In genomic region chr2:91816741-91817140, GRCm38 (mm10) we compare ENCODE assay signal across 29 mouse cellular contexts.
DNase-seq lines count a peak whose midpoint lies in the region; ATAC-seq and TF ChIP-seq lines count a peak whose summit lies in the region.
"Had no signal": no experiment of that assay in that cellular context is flagged by ENCODE, and none has a peak within 500 bp of the region (broad histone marks: within the 10 kb centered on the region; RNA-seq: fewer than 3 reads in every experiment).

No protein-coding gene starts in this region.

- peak overlapping the region; percentile 10; the same call in 1 of the 2 replicates for H3K27ac ChIP-seq in heart, adult 2 months
- H3K27ac ChIP-seq in heart, embryonic 11.5 days (ENCODE audit: low read depth, low read length) = no peak overlapping the region
- no peak overlapping the region for H3K27ac ChIP-seq in hindbrain, embryonic 11.5 days (ENCODE audit: low read depth, low read length)
- H3K27ac ChIP-seq in hindbrain, embryonic 12.5 days = no peak overlapping the region
- H3K27ac ChIP-seq: embryonic facial prominence, embryonic 12.5 days; hindbrain, postnatal 0 days; intestine, embryonic 15.5 days; layer of hippocampus, adult 2 months; limb, embryonic 13.5 days; midbrain, embryonic 12.5 days; neural tube, embryonic 12.5 days; stomach, postnatal 0 days had no signal

- H3K4me2 ChIP-seq in heart, embryonic 11.5 days = no peak overlapping the region
- H3K4me2 ChIP-seq in hindbrain, embryonic 11.5 days (replicated peaks; ENCODE audit: low read depth, low read length) = no peak overlapping the region
- H3K4me2 ChIP-seq in hindbrain, embryonic 12.5 days (replicated peaks) = no peak overlapping the region
- H3K4me2 ChIP-seq: embryonic facial prominence, embryonic 12.5 days; intestine, embryonic 15.5 days; limb, embryonic 13.5 days; liver, embryonic 11.5 days; midbrain, embryonic 12.5 days; neural tube, embryonic 12.5 days had no signal

- H3K79me2 ChIP-seq in heart, adult 2 months (replicated peaks; ENCODE audit: control insufficient read depth, insufficient read depth, low read length) = no peaks in the 10 kb centered on the region

- H3K4me3 ChIP-seq in heart, adult 2 months = no peak overlapping the region
- no peak overlapping the region for H3K4me3 ChIP-seq in heart, embryonic 11.5 days (ENCODE audit: low read depth, low read length)
- H3K4me3 ChIP-seq in hindbrain, embryonic 11.5 days (ENCODE audit: low read depth, low read length) = no peak overlapping the region
- no peak overlapping the region for H3K4me3 ChIP-seq in hindbrain, embryonic 12.5 days
- H3K4me3 ChIP-seq: embryonic facial prominence, embryonic 12.5 days; intestine, embryonic 15.5 days; layer of hippocampus, adult 2 months; limb, embryonic 13.5 days; megakaryocyte, embryonic 14.5 days; midbrain, embryonic 12.5 days; myocyte; neural tube, embryonic 12.5 days had no signal

- TF ChIP-seq EP300 in heart, adult 2 months (IDR thresholded peaks at IDR 0.05; ENCODE audit: insufficient read depth, low read depth, low read length) = no peak

- no peaks in the 10 kb centered on the region for H3K9me3 ChIP-seq in heart, embryonic 11.5 days (replicated peaks; ENCODE audit: control insufficient read depth, low read length)
- no peaks in the 10 kb centered on the region for H3K9me3 ChIP-seq in hindbrain, embryonic 11.5 days (ENCODE audit: control insufficient read depth, low read length)
- H3K9me3 ChIP-seq in hindbrain, embryonic 12.5 days (replicated peaks) = no peaks in the 10 kb centered on the region
- H3K9me3 ChIP-seq: embryonic facial prominence, embryonic 12.5 days; intestine, embryonic 15.5 days; limb, embryonic 13.5 days; megakaryocyte, embryonic 14.5 days; midbrain, embryonic 12.5 days; neural tube, embryonic 12.5 days had no signal

- no peaks in the 10 kb centered on the region for H3K27me3 ChIP-seq in heart, adult 2 months (ENCODE audit: control insufficient read depth, insufficient read depth, low read length)
- H3K27me3 ChIP-seq in heart, embryonic 11.5 days (ENCODE audit: control insufficient read depth, insufficient read depth, low read length) = no peaks in the 10 kb centered on the region
- no peaks in the 10 kb centered on the region for H3K27me3 ChIP-seq in hindbrain, embryonic 11.5 days (ENCODE audit: control insufficient read depth, insufficient read depth, low read length)
- H3K27me3 ChIP-seq in hindbrain, embryonic 12.5 days = no peaks in the 10 kb centered on the region
- H3K27me3 ChIP-seq: embryonic facial prominence, embryonic 12.5 days; intestine, embryonic 15.5 days; limb, embryonic 13.5 days; megakaryocyte, embryonic 14.5 days; midbrain, embryonic 12.5 days; neural tube, embryonic 12.5 days; Patski had no signal

- no peaks in the 10 kb centered on the region for H3K4me1 ChIP-seq in heart, adult 2 months (ENCODE audit: control insufficient read depth, insufficient read depth, low read length)
- H3K4me1 ChIP-seq in heart, embryonic 11.5 days (ENCODE audit: control insufficient read depth, insufficient read depth, low read length) = no peaks in the 10 kb centered on the region
- no peaks in the 10 kb centered on the region for H3K4me1 ChIP-seq in hindbrain, embryonic 11.5 days (replicated peaks; ENCODE audit: control insufficient read depth, insufficient read depth, low read length)
- H3K4me1 ChIP-seq in hindbrain, embryonic 12.5 days = no peaks in the 10 kb centered on the region
- H3K4me1 ChIP-seq: embryonic facial prominence, embryonic 12.5 days; intestine, embryonic 15.5 days; limb, embryonic 13.5 days; midbrain, embryonic 12.5 days; neural tube, embryonic 12.5 days had no signal

- TF ChIP-seq CTCF in heart, adult 2 months (IDR thresholded peaks at IDR 0.05) = no peak

- no peak for TF ChIP-seq POLR2A in heart, adult 2 months (IDR thresholded peaks at IDR 0.05; ENCODE audit: insufficient read depth, low read depth, low read length)

- H3K9ac ChIP-seq in heart, adult 2 months (ENCODE audit: low read depth, low read length) = no peak overlapping the region
- H3K9ac ChIP-seq in heart, embryonic 11.5 days (ENCODE audit: low read depth, low read length) = no peak overlapping the region
- H3K9ac ChIP-seq in hindbrain, embryonic 11.5 days (ENCODE audit: low read depth, low read length) = no peak overlapping the region
- H3K9ac ChIP-seq in hindbrain, embryonic 12.5 days = no peak overlapping the region
- H3K9ac ChIP-seq: embryonic facial prominence, embryonic 12.5 days; intestine, embryonic 15.5 days; limb, embryonic 13.5 days; midbrain, embryonic 12.5 days; neural tube, embryonic 12.5 days had no signal

- peak; percentile 23 to 36 for DNase-seq in cerebellum, postnatal 25 days
- DNase-seq in cerebellum, postnatal 4 days (ENCODE audit: low spot score in 2 of 2) = no peak
- DNase-seq in heart, adult 2 months = peak; percentile 25 to 37
- DNase-seq in heart, postnatal 10 days = peak; percentile 27 to 65
- no peak for DNase-seq in hindbrain, embryonic 11.5 days (ENCODE audit: low spot score)
- DNase-seq: adrenal gland, postnatal 14 days; cerebellum, adult 11-12 months; embryo, embryonic 11 days; kidney, adult 2 months; kidney, postnatal 36 days; lung, postnatal 4 days; right cerebral cortex, adult 18-20 months; thymus, adult 18-20 months; thymus, postnatal 25 days had no signal

- intact Hi-C loops in heart, adult 2 months (cut with DNase I) = no loop called here
- intact Hi-C loops in heart, postnatal 10 days (cut with DNase I) = no loop called here

- ATAC-seq in heart, embryonic 11.5 days (replicated peaks; ENCODE audit: insufficient number of reproducible peaks, low FRiP score, low TSS enrichment) = no peak
- ATAC-seq in hindbrain, embryonic 11.5 days (ENCODE audit: low FRiP score) = no peak
- no peak for ATAC-seq in hindbrain, embryonic 12.5 days (ENCODE audit: low FRiP score)
- ATAC-seq: forebrain, embryonic 14.5 days; hindbrain, postnatal 0 days; intestine, embryonic 15.5 days; Patski had no signal

- H3K36me3 ChIP-seq in heart, adult 2 months (ENCODE audit: control insufficient read depth, insufficient read depth, low read length) = peaks cover 6% of the 10 kb centered on the region
- no peaks in the 10 kb centered on the region; the same call in 1 of the 2 replicates for H3K36me3 ChIP-seq in heart, embryonic 11.5 days (ENCODE audit: control insufficient read depth, insufficient read depth, low read length)
- H3K36me3 ChIP-seq in hindbrain, embryonic 11.5 days (ENCODE audit: control insufficient read depth, insufficient read depth, low read length) = no peaks in the 10 kb centered on the region
- H3K36me3 ChIP-seq in hindbrain, embryonic 12.5 days = 0 out of 2 replicates have a peak, but pooled peaks cover 2% of the 10 kb centered on the region
- H3K36me3 ChIP-seq: embryonic facial prominence, embryonic 12.5 days; intestine, embryonic 15.5 days; neural tube, embryonic 12.5 days had no signal

Comparison
In these comparisons a context has a peak if more than half of its experiments do, and no peak if none do; other contexts are left out.
1. DNase-seq: peak in cerebellum, postnatal 25 days (2 of 2), heart, adult 2 months (2 of 2) and heart, postnatal 10 days (2 of 2); none in cerebellum, postnatal 4 days (0 of 2) and hindbrain, embryonic 11.5 days (single experiment).